Mouse (Mus musculus) cerebellum, adult 9-10 months (tissue): Measurements from ENCODE around the gene Teddm3.
"Not testable (repeated sequence)": the region's sequence is repeated elsewhere in the genome, so short reads cannot be mapped to it uniquely, and the experiment has no call there.

Experiments used
- DNase-seq: peaks from one replicate; pipeline ENCODE4 v3.0.0; 2022

The Teddm3 gene

DNA sequence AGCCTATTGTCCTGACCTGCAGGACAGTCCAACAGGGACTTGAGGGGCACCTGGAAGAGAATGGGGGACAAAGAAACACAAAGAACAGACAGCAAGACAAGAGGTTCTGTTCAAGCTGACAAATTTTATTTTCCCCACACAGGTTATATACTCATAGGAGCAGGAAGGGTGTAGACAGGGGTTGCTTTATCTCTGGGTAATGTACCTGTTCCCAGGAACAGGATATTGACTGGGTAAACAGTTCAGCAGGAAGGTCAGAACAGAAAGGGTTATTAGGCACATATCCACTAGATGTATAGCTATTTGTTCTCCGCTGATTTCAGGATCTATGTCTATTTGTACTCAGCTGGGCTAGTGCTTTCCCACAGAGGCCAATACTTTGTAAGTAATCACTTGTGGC is 5.3 kb downstream of the Teddm3 start:
- not testable (repeated sequence) for DNase-seq

DNA sequence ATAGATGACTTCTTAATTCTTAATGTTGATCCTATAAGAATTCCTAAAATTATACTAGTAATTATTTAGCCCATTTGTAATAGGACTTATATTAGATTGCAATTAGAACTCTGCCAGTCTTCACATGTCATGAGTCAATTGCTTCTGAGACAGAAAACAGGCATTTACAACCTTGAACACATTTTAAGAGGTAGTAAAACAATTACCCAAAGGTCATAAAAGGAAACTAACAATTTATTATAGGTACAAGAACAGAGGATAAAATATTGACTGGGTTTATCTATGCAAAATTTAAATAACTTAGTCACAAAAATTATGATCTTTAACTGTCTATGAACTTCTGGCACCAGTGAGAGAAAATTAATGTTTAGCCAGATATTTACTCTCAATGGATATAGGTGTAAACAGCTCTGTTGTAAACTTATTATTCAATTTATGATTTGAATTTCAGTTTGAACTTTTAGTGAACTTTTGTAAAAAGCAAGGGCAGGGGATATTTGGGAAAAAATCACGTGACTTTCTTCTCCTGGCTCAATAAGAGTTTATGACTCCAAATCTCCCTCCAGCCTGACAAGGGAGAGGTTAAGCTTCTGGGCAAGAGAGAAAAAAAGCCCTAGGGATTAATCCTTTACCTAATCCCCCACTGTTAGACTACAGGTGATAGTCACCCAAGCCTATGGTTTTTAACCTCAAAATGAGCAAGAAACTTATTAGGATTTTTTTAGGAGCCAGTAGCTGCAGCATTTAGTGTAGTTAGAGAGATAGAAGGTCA is 17.3 kb downstream of the Teddm3 start:
- no peak for DNase-seq

DNA sequence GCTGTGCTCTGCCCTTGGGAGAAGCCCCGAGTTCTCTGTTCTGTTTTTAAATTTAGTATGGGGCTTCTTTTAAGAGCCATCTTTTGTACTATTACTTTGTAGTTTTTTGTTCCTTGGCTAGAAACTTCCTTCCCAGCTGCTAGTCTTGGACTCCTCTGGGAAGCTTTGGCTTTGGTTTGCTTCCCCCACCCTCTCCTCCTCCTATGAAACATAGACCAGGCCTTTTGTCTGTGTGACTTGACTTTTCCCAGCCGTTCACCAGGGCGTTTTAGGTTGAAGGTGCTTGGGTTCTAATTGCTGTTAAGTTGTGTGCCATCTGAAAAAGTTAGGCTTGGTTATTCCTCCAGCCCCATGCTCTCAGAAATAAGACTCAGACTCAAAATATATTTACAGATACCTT is 26.1 kb downstream of the Teddm3 start:
- not testable (repeated sequence) for DNase-seq

DNA sequence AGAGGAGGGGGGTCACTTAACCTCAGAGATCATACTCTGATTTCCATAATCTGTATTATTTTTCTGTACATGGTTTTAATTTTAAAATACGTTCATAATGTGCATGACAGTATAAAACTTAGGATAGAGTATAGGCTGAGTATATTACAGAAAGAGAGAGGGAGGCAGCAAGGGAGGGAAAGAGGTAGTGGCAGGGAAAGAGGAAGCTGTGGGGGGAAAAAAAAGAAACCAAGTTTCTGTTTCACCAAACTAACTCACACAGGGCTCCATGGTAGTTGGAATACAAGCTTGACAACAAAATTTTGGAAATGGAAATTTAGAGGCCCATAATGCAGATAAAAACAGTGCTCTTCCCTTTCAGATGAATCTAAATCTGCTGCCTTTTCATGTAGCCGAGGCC is 31.0 kb downstream of the Teddm3 start:
- DNase-seq, result not testable (repeated sequence)

DNA sequence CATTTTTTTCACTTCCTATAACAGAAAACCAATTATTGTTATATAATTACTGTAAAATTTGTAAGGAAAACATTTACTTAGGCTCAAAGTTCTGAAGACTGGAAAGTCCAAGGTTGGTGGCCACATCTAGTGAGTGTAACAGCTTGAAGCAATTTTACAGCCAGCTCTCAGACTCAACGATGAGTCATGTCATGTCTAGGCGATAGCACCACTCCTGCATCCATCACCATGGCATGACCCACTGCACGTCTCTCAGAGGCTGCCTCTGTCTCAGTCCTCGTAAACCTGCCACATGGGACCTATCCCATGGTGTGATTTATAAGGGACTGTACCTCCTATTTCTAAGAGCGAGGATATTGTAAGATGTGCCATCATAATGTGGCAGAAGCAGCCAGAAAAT is 37.7 kb downstream of the Teddm3 start:
- DNase-seq, result no peak

DNA sequence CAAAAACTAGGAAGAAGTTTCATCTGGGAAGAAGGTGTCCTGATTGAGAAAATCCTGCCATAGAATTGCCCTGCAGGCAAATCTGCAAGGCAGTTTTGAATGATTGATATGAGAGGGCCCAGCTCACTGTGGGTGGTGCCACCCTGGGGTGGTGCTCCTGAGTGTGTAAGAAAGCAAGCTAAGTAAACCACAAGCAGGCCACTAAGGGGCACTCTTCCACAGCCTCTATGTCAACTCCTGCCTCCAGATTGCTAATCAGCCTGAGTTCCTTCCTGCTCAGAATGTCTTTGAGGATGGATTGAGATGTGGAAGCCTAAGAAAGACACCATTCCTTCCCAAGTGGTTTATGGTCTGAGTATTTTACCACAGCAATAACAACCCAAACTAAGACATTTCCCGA is 44.3 kb downstream of the Teddm3 start:
- DNase-seq, result no peak
